Mouse (Mus musculus): Measurements from ENCODE around the gene Pomc. TPM values are rescaled to one million over a fixed set of nuclear protein-coding genes. Genes with fewer than 3 reads are reported as not detected.
"Not testable (repeated sequence)": the region's sequence is repeated elsewhere in the genome, so short reads cannot be mapped to it uniquely, and the experiment has no call there.

Gene Pomc
- total RNA-seq, 2 experiments from 2014 or later, result 1.4 TPM; not detected in 1

- no peak for ATAC-seq (replicated peaks; ENCODE audit: poor library complexity, severe bottlenecking)
Measured at GRCm38 (mm10) chr12:3960553-3960952, 5.8 kb downstream of the Pomc start.

- no peak for ATAC-seq (replicated peaks; ENCODE audit: poor library complexity, severe bottlenecking)
Measured at GRCm38 (mm10) chr12:3967196-3967595, 12.4 kb downstream of the Pomc start.

GRCm38 (mm10) chr12:3968380-3968779, 13.6 kb downstream of the Pomc start:
- peak; percentile 42 for ATAC-seq (replicated peaks; ENCODE audit: poor library complexity, severe bottlenecking)

- not testable (repeated sequence) for ATAC-seq (replicated peaks; ENCODE audit: poor library complexity, severe bottlenecking)
Measured at GRCm38 (mm10) chr12:3973169-3973568, 18.4 kb downstream of the Pomc start.

GRCm38 (mm10) chr12:3980991-3981349, 26.2 kb downstream of the Pomc start:
- ATAC-seq (replicated peaks; ENCODE audit: poor library complexity, severe bottlenecking), result no peak

- peak; percentile 96 for ATAC-seq (replicated peaks; ENCODE audit: poor library complexity, severe bottlenecking)
Measured at GRCm38 (mm10) chr12:3981350-3982131, 26.8 kb downstream of the Pomc start.

- no peak for ATAC-seq (replicated peaks; ENCODE audit: poor library complexity, severe bottlenecking)
Measured at GRCm38 (mm10) chr12:3982257-3982656, 27.5 kb downstream of the Pomc start.

- peak; percentile 31 for ATAC-seq (replicated peaks; ENCODE audit: poor library complexity, severe bottlenecking)
Measured at GRCm38 (mm10) chr12:3983736-3984135, 29.0 kb downstream of the Pomc start.

GRCm38 (mm10) chr12:3984446-3984845, 29.7 kb downstream of the Pomc start:
- ATAC-seq (replicated peaks; ENCODE audit: poor library complexity, severe bottlenecking), result no peak

GRCm38 (mm10) chr12:3989943-3990342, 35.2 kb downstream of the Pomc start:
- ATAC-seq (replicated peaks; ENCODE audit: poor library complexity, severe bottlenecking), result no peak

- ATAC-seq (replicated peaks; ENCODE audit: poor library complexity, severe bottlenecking), result no peak
Measured at GRCm38 (mm10) chr12:3991047-3991446, 36.3 kb downstream of the Pomc start.

GRCm38 (mm10) chr12:3996749-3997148, 42.0 kb downstream of the Pomc start:
- no peak for ATAC-seq (replicated peaks; ENCODE audit: poor library complexity, severe bottlenecking)

GRCm38 (mm10) chr12:4000406-4000805, 45.7 kb downstream of the Pomc start:
- no peak for ATAC-seq (replicated peaks; ENCODE audit: poor library complexity, severe bottlenecking)

- no peak for ATAC-seq (replicated peaks; ENCODE audit: poor library complexity, severe bottlenecking)
Measured at GRCm38 (mm10) chr12:4004648-4005047, 49.9 kb downstream of the Pomc start.

- no peak for ATAC-seq (replicated peaks; ENCODE audit: poor library complexity, severe bottlenecking)
Measured at GRCm38 (mm10) chr12:4006079-4006478, 51.3 kb downstream of the Pomc start.

- no peak for ATAC-seq (replicated peaks; ENCODE audit: poor library complexity, severe bottlenecking)
Measured at GRCm38 (mm10) chr12:4007181-4007580, 52.4 kb downstream of the Pomc start.

- ATAC-seq (replicated peaks; ENCODE audit: poor library complexity, severe bottlenecking), result no peak
Measured at GRCm38 (mm10) chr12:4007766-4008165, 53.0 kb downstream of the Pomc start.

GRCm38 (mm10) chr12:4008731-4009130, 54.0 kb downstream of the Pomc start:
- no peak for ATAC-seq (replicated peaks; ENCODE audit: poor library complexity, severe bottlenecking)
